Mouse (Mus musculus) urinary bladder, postnatal 4 days (tissue): ENCODE results near the gene C2cd5.

Experiments used
- DNase-seq, 2 experiments: peaks; one replicate each; pipeline ENCODE4 v3.0.0; 2021 to 2022; ENCODE audit warnings: low spot score in 2 of 2

The C2cd5 gene

DNA sequence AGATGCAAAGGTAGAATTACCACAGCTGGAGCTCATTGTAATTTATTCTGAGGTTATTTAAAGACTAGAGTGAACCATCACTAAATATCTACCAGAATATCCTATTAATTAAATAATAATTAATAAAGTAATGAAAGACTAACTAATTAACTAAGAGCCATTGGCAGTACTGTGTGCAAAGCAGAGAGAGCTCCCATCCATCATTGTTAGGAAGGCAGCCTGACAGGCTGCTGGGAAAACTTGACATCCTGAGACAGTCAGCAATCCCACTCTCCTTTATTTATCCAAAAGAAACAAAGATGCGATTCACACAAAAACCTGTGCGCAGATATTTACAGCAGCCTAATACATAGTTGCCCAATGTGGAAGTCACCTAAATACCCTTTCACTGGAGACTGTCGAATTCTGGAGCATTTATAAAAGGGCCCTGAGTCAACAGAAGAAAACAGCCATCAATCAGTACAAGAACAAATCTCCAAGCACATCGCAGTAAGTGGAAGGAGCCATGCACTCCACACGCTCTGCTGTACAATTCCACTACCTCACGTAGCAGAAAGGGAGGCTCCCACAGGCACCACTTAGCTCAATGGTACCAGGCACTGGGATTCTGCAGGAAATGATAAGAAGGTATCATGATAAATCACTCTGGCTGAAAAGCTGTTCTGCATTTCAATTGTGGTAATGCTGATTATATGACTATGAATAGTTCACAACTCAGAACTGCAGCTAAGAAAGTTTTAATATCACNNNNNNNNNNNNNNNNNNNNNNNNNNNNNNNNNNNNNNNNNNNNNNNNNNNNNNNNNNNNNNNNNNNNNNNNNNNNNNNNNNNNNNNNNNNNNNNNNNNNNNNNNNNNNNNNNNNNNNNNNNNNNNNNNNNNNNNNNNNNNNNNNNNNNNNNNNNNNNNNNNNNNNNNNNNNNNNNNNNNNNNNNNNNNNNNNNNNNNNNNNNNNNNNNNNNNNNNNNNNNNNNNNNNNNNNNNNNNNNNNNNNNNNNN, 120.0 kb downstream of the C2cd5 start:
- no peak for DNase-seq

DNA sequence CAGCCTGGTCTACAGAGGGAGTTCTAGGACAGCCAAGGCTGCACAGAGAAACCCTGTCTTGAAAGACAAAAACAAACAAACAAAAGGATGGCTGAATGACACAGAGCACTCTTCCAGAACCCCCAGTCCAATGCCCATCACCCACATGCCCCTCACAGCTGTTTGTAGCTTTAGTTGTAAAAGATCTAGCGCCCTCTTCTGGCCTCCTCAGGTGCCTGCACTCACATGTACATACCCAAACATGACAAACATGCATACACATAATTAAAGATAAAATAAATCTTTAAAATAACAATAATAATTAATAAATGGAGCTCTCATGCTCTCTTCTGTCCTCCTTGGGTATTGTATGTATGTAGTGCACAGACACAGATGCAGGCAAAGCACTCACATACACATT, 122.7 kb downstream of the C2cd5 start:
- no peak for DNase-seq

DNA sequence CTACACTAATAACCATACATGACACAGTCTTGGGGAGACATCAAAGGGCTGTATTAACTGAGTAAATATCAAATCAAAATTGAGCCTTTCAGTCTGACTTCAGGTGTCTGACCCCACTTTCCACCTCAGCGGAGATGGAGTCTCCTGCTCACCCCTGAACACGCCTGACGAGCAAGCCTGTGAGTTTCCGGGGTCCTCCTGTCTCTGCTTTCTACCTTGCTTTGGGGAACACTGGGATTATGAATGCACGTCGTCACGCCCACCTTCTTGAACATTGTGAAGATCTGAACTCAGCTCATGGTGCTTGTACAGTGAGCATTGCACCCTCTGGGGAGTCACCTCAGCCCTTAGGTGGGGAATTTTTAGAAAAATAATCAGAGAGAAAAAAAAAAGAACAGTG, 126.7 kb downstream of the C2cd5 start:
- no peak for DNase-seq

DNA sequence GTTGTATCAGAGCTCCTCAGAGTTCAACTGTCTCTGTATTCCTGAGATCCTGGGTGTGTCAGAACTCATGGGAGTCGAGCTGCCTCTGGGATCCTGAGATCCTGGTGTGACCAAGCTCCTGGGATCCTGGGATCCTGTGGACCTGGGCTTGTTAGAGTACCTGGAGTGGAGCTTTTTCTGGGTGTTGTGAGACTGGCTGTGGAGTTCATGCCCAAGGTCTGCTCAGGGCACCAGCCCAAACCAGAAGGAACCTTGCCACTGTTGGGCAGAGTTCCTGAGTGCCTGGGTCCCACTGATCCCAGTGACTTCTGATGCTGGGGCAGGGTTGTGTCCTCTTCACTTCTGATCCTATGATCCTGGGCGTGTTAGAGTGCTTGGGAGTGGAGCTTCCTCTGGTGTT, 127.7 kb downstream of the C2cd5 start:
- DNase-seq, result peak in 1 of 2 experiments; percentile 41

DNA sequence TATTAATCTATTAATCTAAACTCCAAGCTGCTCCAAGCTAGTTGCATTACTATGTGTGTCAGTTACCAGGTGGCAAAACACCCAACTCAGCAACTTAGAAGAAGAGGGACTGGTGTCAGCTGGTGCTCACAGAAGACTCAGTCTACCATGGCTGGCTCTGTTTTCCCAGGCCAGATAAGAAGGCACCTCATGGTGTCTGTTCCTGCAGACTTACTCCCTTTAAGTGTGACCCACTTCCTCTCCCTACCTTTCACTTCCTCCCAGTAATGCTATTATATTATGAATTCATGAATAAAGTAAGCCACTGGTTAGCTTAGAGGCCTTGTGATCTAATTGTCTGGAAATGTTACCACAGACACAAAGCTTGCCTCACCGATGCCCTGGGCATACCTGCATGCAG, 132.5 kb downstream of the C2cd5 start:
- DNase-seq, result no peak

DNA sequence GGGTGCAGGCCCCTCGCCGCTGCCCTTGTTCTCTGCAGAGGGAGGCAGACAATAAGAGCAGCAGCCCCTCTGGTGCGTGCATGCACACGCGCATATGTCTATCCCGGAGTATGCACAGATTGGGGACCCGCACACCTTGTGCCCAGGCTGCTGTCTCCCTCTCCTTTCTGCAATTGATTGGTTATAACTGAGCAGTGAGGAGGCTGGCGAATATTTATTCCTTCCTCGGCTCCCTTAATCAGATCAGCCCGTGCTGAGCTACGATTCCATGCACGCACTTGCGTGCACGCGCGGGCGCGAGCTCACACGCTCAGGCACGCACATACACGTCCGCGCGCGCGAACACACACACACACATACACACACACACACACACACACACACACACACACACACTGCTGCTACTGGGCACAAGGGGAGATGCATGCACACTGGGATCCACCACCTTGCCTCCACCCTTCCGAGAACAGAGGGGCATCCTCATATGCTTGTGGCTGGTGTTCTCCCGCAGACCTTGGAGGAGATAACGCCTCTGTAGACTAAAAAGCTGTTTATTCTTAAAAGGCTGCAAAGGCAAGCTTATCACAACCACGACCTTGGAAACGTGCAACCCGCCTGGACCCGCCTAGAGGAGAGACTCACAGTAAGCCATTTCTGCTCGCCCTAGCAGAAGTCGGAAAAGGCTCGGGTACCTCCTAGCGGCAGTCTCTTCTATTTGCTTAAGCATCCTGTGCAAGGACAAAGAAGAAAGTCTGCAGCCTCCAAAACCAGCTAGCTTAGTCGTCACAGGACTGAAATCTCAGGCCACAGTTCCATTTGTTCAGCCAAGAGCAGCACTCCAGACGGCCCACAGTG, 135.2 kb downstream of the C2cd5 start:
- peak; percentile 53 to 66 for DNase-seq

DNA sequence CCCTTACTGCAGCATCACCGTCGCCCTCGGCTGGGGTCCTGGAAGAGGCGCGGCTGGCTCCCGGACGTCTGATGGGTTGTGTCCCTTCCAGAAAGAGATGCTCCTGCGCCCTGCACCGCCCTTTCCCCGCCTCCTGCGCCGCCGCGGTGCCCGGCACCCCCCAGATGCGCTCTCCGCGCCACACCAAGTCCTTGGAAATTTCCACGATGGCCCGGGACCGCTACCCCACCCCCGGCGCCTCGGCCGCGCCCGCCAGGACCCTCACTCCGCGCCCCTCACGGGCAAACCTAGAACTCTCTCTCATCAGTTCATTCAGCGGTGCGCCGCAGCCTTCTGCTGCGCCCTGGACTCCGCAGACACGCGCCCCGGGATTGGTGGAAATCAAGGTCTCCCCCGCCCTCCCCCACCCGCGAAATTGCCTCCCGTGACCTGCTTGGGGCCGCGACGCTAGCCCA, 135.8 kb downstream of the C2cd5 start, which contains the start of gene St8sia1:
TSS of gene St8sia1 (minus strand) at position 377 of the 455 bp plus-strand sequence.
- no peak for DNase-seq

DNA sequence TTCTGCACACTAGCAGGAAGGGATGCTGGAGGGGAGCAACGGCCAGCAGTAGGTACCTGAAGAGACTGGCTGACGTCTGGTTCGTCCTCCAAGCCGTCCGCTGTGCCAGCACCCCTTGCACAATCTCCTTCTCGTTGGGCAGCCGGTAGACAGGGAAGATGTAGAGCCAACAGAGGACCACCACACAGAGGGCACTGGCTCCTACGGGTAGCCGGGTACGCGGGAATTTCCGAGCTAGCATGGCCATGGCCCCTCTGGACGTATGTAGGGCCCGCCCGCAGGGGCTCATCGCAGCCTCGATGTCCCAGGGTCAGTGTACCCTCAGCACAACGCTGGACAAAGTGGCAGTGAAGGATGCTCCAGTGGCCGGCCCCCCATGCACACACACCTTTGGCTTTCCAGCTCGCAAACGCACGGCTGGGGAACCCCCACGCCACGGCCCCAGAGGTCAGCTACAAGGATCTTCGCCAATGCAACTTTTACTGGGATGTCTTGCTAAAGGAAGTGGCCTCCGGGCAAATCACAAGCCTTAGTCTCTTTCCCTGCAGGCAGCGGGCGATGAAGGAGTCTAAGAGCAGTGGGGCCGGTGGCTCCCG, 136.4 kb downstream of the C2cd5 start:
- DNase-seq, result no peak

DNA sequence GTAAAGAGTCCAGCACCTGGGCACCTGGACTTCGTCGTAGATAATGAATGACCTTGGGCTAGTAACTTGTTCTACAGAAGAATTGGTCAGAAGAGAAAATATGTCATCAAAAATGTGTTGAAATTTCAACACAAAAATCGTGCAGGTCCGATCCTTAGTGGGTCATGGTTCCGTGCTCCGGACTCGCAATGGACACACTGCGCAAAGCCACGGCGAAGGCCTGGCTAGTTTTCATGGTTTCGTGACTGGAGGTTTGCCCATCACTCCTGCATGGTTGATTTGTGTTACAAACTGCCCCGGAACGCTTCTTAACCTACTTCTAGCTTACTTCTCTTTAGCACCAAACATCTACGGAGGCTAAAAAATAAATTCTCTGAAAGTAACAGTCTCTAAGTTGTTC, 137.1 kb downstream of the C2cd5 start:
- DNase-seq, result no peak

DNA sequence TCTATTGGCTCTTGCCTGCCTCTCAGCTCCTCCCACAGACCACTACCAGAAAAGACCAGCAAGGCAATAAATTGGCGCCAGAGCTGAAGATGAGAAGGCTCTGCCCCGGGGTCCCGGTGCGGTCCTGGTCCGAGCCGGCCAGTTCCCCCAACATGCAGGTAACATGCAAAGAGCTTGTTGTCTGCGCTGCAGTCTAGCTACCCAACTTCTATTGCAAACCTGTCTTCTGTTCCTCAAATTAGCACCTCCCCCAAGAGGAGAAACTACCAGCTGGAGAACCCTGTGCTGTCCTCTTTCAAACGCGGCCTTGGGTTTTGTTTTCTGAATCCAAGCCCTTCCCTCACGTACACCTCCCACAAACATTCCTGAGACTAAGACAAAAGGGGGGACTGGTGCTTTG, 137.5 kb downstream of the C2cd5 start:
- no peak for DNase-seq

DNA sequence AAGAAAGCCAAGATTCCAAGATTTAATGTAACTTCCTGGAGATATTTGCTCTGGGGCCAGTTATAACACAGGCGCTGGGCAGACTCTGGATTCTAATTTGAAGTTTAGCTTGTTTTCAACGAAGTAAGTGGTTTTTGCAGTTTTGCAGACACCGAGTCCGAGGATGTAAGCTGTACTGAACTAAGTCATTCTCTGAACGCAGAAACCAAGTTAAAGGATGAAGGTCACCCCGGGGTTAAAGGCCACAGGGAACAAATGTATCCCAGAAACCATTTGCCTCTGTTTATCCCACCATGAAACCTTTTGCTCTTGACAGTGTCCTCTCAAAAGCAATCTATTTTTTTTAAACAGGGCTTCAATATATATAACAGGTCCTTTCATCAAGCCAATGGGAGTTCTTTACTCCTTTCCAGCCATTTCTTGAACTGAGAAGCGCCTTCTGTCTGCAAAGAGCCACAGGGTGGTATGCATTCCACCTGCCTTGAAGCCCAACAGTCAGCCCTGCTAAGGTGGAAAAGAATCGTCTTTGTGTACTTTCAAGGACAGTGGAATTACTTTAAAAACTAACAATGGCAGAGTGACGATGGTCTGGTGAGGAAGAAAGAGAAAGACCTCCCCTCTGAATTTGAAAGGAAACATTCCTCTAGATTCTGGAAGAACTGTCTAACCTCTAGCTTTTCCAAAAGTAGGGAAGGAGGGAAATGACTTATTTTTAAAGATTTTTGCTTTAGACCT, 138.1 kb downstream of the C2cd5 start:
- DNase-seq, result no peak
